Mouse (Mus musculus) intestine, embryonic 14.5 days (tissue): ENCODE results near the gene Olfr616. TPM values are rescaled to one million over a fixed set of nuclear protein-coding genes. Genes with fewer than 3 reads are reported as not detected.
"Not testable (repeated sequence)": the region's sequence is repeated elsewhere in the genome, so short reads cannot be mapped to it uniquely, and the experiment has no call there.

Source experiments
- ATAC-seq: fragments of 200-750 bp; cut with Nextera tagmentation; replicated peaks from 2 replicates; pipeline ENCODE4 v1.8.0; 2017; ENCODE audit warnings: low read depth, moderate number of reproducible peaks, moderate TSS enrichment, moderate library complexity; ENCODE audit not compliant: low FRiP score, low TSS enrichment
- DNase-seq: peaks from one replicate; pipeline ENCODE4 v3.0.0-alpha.2; 2018; ENCODE audit warnings: low spot score
- H3K27ac ChIP-seq: fragments of 300-500 bp; sonication (generic); 2 replicates; pipeline ENCODE4 v1.5.1; 2014; ENCODE audit warnings: low read depth, mild to moderate bottlenecking, control low read depth
- H3K27me3 ChIP-seq: fragments of 300-500 bp; sonication (generic); replicated peaks from 2 replicates; pipeline ENCODE4 v1.6.1; 2014; ENCODE audit warnings: low read length, control low read depth; ENCODE audit not compliant: control insufficient read depth, insufficient read depth
- H3K36me3 ChIP-seq: fragments of 300-500 bp; sonication (generic); 2 replicates; pipeline ENCODE4 v1.6.1; 2014; ENCODE audit warnings: low read length, control low read depth; ENCODE audit not compliant: control insufficient read depth, insufficient read depth
- H3K4me1 ChIP-seq: fragments of 300-500 bp; sonication (generic); replicated peaks from 2 replicates; pipeline ENCODE4 v1.6.1; 2014; ENCODE audit warnings: low read length, control low read depth, mixed read lengths; ENCODE audit not compliant: control insufficient read depth, insufficient read depth
- H3K4me2 ChIP-seq: fragments of 300-500 bp; sonication (generic); 2 replicates; pipeline ENCODE4 v1.6.1; 2014; ENCODE audit warnings: low read length
- H3K4me3 ChIP-seq: fragments of 300-500 bp; sonication (generic); 2 replicates; pipeline ENCODE4 v1.5.1; 2014; ENCODE audit warnings: low read depth, low read length, control low read depth, mixed read lengths
- H3K9ac ChIP-seq: fragments of 300-500 bp; sonication (generic); 2 replicates; pipeline ENCODE4 v1.6.1; 2014; ENCODE audit warnings: mild to moderate bottlenecking, low read length
- H3K9me3 ChIP-seq: fragments of 300-500 bp; sonication (generic); 2 replicates; pipeline ENCODE4 v1.6.1; 2016; ENCODE audit warnings: low read length, control low read depth; ENCODE audit not compliant: control insufficient read depth
- WGBS: fragments of 180-500 bp; shearing (Covaris S2); extraction: QIAGEN DNeasy Blood & Tissue Kit; methylation state at CpG from one replicate; pipeline ENCODE4 v1.1.7; 2014; 5-methylcytosine and 5-hydroxymethylcytosine counted together
- polyA plus RNA-seq: library from polyadenylated mRNA; unstranded; fragments of >200 nt; fragmentation: Nextera tagmentation; extraction: Ambion mirVana; gene quantifications from 2 replicates; pipeline ENCODE4 v1.2.1, GENCODE M21; 2014

The Olfr616 gene
- not detected in 2 replicates for polyA plus RNA-seq

GRCm38 (mm10) chr7:103569043-103569442, at the start of gene Olfr616:
Gene Olfr616, minus strand, starts transcription at chr7:103569143.
- H3K4me3 ChIP-seq, result no peak within 1 kb of the TSS
- DNase-seq (no peak), ATAC-seq (no peak)
- H3K27me3 ChIP-seq, result no peaks in the 10 kb centered on the region
- H3K36me3 ChIP-seq, result no peaks in the 10 kb centered on the region
- no peak within 1 kb of the TSS for H3K27ac ChIP-seq
- H3K9ac ChIP-seq, result no peak within 1 kb of the TSS
- no peaks in the 10 kb centered on the region for H3K4me1 ChIP-seq
- no peak within 1 kb of the TSS for H3K4me2 ChIP-seq
- 83% methylated on average over 3 of the region's 3 CpGs for WGBS
- no peaks in the 10 kb centered on the region for H3K9me3 ChIP-seq

- no peak for DNase-seq
- H3K27ac ChIP-seq, result no peak within 1 kb of the TSS
- H3K4me1 ChIP-seq, result no peaks in the 10 kb centered on the region
- no peak within 1 kb of the TSS for H3K4me3 ChIP-seq
- no peaks in the 10 kb centered on the region for H3K9me3 ChIP-seq
- H3K9ac ChIP-seq, result no peak within 1 kb of the TSS
- H3K4me2 ChIP-seq, result no peak within 1 kb of the TSS
- H3K36me3 ChIP-seq, result no peaks in the 10 kb centered on the region
- ATAC-seq, result no peak
- WGBS, result 80% methylated on average over 2 of the region's 2 CpGs
- H3K27me3 ChIP-seq, result no peaks in the 10 kb centered on the region
These were observed 43.5 kb upstream of the Olfr616 start, which contains the start of gene Olfr620 for GRCm38 (mm10) chr7:103612434-103612833. Gene Olfr620, minus strand, starts transcription at chr7:103612534.

- no peaks in the 10 kb centered on the region for H3K9me3 ChIP-seq
- H3K4me3 ChIP-seq, result no peak overlapping the region
- H3K4me1 ChIP-seq, result no peaks in the 10 kb centered on the region
- H3K9ac ChIP-seq, result no peak overlapping the region
- DNase-seq (no peak), ATAC-seq (no peak)
- WGBS, result 74% methylated on average over 2 of the region's 2 CpGs
- no peak overlapping the region for H3K4me2 ChIP-seq
- no peak overlapping the region for H3K27ac ChIP-seq
- H3K36me3 ChIP-seq, result no peaks in the 10 kb centered on the region
- H3K27me3 ChIP-seq, result no peaks in the 10 kb centered on the region
These were observed 38.5 kb upstream of the Olfr616 start for GRCm38 (mm10) chr7:103607425-103607824.

GRCm38 (mm10) chr7:103600275-103600674, 31.3 kb upstream of the Olfr616 start, which contains the start of gene Olfr619:
Gene Olfr619, plus strand, starts transcription at chr7:103600575.
- Histone ChIP-seq H3K9me3 (no peaks in the 10 kb centered on the region), H3K4me1 (no peaks in the 10 kb centered on the region), H3K27me3 (no peaks in the 10 kb centered on the region), H3K9ac (no peak within 1 kb of the TSS), H3K27ac (no peak within 1 kb of the TSS), H3K36me3 (no peaks in the 10 kb centered on the region), H3K4me2 (no peak within 1 kb of the TSS), H3K4me3 (no peak within 1 kb of the TSS)
- ATAC-seq (no peak), DNase-seq (no peak)

GRCm38 (mm10) chr7:103589803-103590202, 20.9 kb upstream of the Olfr616 start, which contains the start of gene Olfr618:
Gene Olfr618, plus strand, starts transcription at chr7:103590103.
- DNase-seq, result no peak
- Histone ChIP-seq H3K36me3 (no peaks in the 10 kb centered on the region), H3K4me3 (no peak within 1 kb of the TSS), H3K27ac (no peak within 1 kb of the TSS), H3K9me3 (no peaks in the 10 kb centered on the region), H3K4me1 (no peaks in the 10 kb centered on the region), H3K9ac (no peak within 1 kb of the TSS), H3K27me3 (no peaks in the 10 kb centered on the region), H3K4me2 (no peak within 1 kb of the TSS)
- 64% methylated on average over 2 of the region's 2 CpGs for WGBS
- ATAC-seq, result no peak

GRCm38 (mm10) chr7:103572761-103573160, 3.8 kb upstream of the Olfr616 start, which contains the start of gene Olfr617:
Gene Olfr617, plus strand, starts transcription at chr7:103573061.
- Histone ChIP-seq H3K4me2 (no peak within 1 kb of the TSS), H3K4me1 (no peaks in the 10 kb centered on the region), H3K27me3 (no peaks in the 10 kb centered on the region), H3K9me3 (no peaks in the 10 kb centered on the region), H3K27ac (no peak within 1 kb of the TSS), H3K4me3 (no peak within 1 kb of the TSS), H3K36me3 (no peaks in the 10 kb centered on the region), H3K9ac (no peak within 1 kb of the TSS)
- WGBS, result 85% methylated on average over 1 of the region's 1 CpGs
- ATAC-seq (no peak), DNase-seq (no peak)

GRCm38 (mm10) chr7:103555779-103556178, 13.2 kb downstream of the Olfr616 start, which contains the start of gene Olfr615:
Gene Olfr615, plus strand, starts transcription at chr7:103556079.
- 90% methylated on average over 2 of the region's 2 CpGs for WGBS
- no peak for ATAC-seq
- no peaks in the 10 kb centered on the region for H3K36me3 ChIP-seq
- no peaks in the 10 kb centered on the region for H3K4me1 ChIP-seq
- no peaks in the 10 kb centered on the region for H3K27me3 ChIP-seq
- H3K4me2 ChIP-seq, result no peak within 1 kb of the TSS
- no peak within 1 kb of the TSS for H3K4me3 ChIP-seq
- no peaks in the 10 kb centered on the region for H3K9me3 ChIP-seq
- DNase-seq, result no peak
- no peak within 1 kb of the TSS for H3K9ac ChIP-seq
- no peak within 1 kb of the TSS for H3K27ac ChIP-seq

GRCm38 (mm10) chr7:103547774-103548173, 21.2 kb downstream of the Olfr616 start, which contains the start of gene Olfr613:
Gene Olfr613, plus strand, starts transcription at chr7:103548074.
- Histone ChIP-seq H3K4me1 (no peaks in the 10 kb centered on the region), H3K36me3 (no peaks in the 10 kb centered on the region), H3K4me3 (no peak within 1 kb of the TSS), H3K9ac (no peak within 1 kb of the TSS), H3K27me3 (no peaks in the 10 kb centered on the region), H3K9me3 (no peaks in the 10 kb centered on the region), H3K27ac (no peak within 1 kb of the TSS), H3K4me2 (no peak within 1 kb of the TSS)
- 82% methylated on average over 2 of the region's 2 CpGs for WGBS
- DNase-seq (no peak), ATAC-seq (no peak)

GRCm38 (mm10) chr7:103542617-103543016, 26.3 kb downstream of the Olfr616 start, which contains the start of gene Olfr612:
Gene Olfr612, minus strand, starts transcription at chr7:103542717.
- H3K4me1 ChIP-seq, H3K9me3 ChIP-seq, H3K36me3 ChIP-seq, H3K4me2 ChIP-seq, H3K4me3 ChIP-seq, H3K27ac ChIP-seq, DNase-seq, H3K9ac ChIP-seq, ATAC-seq, H3K27me3 ChIP-seq: not testable (repeated sequence)
- 80% methylated on average over 2 of the region's 2 CpGs for WGBS
